Mouse (Mus musculus) MEL (cell line): Measurements from ENCODE around the gene Sox6. TPM values are rescaled to one million over a fixed set of nuclear protein-coding genes. Genes with fewer than 3 reads are reported as not detected.

Source experiments
- DNase-seq: peaks from one replicate; pipeline ENCODE4 v3.0.0; 2011; ENCODE audit warnings: low read depth, low spot score
- H3K27ac ChIP-seq: 2 replicates; pipeline ENCODE4 v1.5.1; 2012; ENCODE audit warnings: low read depth, mild to moderate bottlenecking, control low read depth, low read length, moderate library complexity; ENCODE audit not compliant: control insufficient read depth
- H3K27me3 ChIP-seq, 2 experiments: fragments of 150-350 bp in 1 of 2; sonication (generic) in 1 of 2; 2 replicates each; pipeline ENCODE4 v1.6.1; 2012; ENCODE audit warnings: low read length in 2 of 2, mild to moderate bottlenecking in 2 of 2, improper control_type of control experiment in 1 of 2, moderate library complexity in 1 of 2; ENCODE audit not compliant: insufficient read depth in 2 of 2, control insufficient read depth in 1 of 2
- H3K36me3 ChIP-seq, 2 experiments: 2 replicates each; pipeline ENCODE4 v1.6.1; 2012 to 2014; ENCODE audit warnings: low read length in 2 of 2, improper control_type of control experiment in 1 of 2, inconsistent platforms in 1 of 2, mild to moderate bottlenecking in 1 of 2; ENCODE audit not compliant: insufficient read depth in 2 of 2, control insufficient read depth in 1 of 2
- H3K4me1 ChIP-seq, 2 experiments: fragments of 150-350 bp in 1 of 2; sonication (generic) in 1 of 2; 2 replicates each; pipeline ENCODE4 v1.6.1; 2012; ENCODE audit warnings: low read length in 2 of 2, improper control_type of control experiment in 1 of 2, mild to moderate bottlenecking in 1 of 2; ENCODE audit not compliant: insufficient read depth in 2 of 2, control insufficient read depth in 1 of 2
- H3K4me3 ChIP-seq, 2 experiments: fragments of 150-350 bp in 1 of 2; sonication (generic) in 1 of 2; 2 replicates each; pipeline ENCODE4 v1.5.1; 2012; ENCODE audit warnings: low read depth in 2 of 2, low read length in 2 of 2, mild to moderate bottlenecking in 2 of 2, moderate library complexity in 2 of 2, control low read depth in 1 of 2, improper control_type of control experiment in 1 of 2; ENCODE audit not compliant: control insufficient read depth in 1 of 2, insufficient read depth in 1 of 2
- H3K79me2 ChIP-seq: 2 replicates; pipeline ENCODE4 v1.6.1; 2012; ENCODE audit warnings: mild to moderate bottlenecking, low read length, moderate library complexity; ENCODE audit not compliant: control insufficient read depth, poor library complexity, insufficient read depth
- H3K9ac ChIP-seq: 2 replicates; pipeline ENCODE4 v1.6.1; 2012; ENCODE audit warnings: low read depth, mild to moderate bottlenecking, control low read depth, low read length, moderate library complexity; ENCODE audit not compliant: control insufficient read depth, poor library complexity, severe bottlenecking
- H3K9me3 ChIP-seq: fragments of 150-350 bp; sonication (generic); replicated peaks from 2 replicates; pipeline ENCODE4 v1.6.1; 2012; ENCODE audit warnings: mild to moderate bottlenecking, low read length, improper control_type of control experiment, moderate library complexity; ENCODE audit not compliant: insufficient read depth
- CHD1 ChIP-seq: IDR thresholded peaks from 2 replicates; pipeline ENCODE4 v1.6.1; 2012; ENCODE audit warnings: low read depth, mild to moderate bottlenecking, inconsistent platforms, low read length, improper control_type of control experiment
- CHD2 ChIP-seq: IDR thresholded peaks from 2 replicates; pipeline ENCODE4 v1.6.1; 2011; ENCODE audit warnings: low read length, improper control_type of control experiment
- CTCF ChIP-seq, 3 experiments: IDR thresholded peaks in 2 of 3; conservative IDR thresholded peaks in 1 of 3; 2 replicates each; pipeline ENCODE4 v1.5.1; 2011 to 2012; ENCODE audit warnings: low read length in 3 of 3, low read depth in 2 of 3, mild to moderate bottlenecking in 2 of 3, improper control_type of control experiment in 1 of 3, inconsistent platforms in 1 of 3, mixed read lengths in 1 of 3, moderate library complexity in 1 of 3; ENCODE audit not compliant: control insufficient read depth in 1 of 3, insufficient read depth in 1 of 3, poor library complexity in 1 of 3, severe bottlenecking in 1 of 3
- E2F4 ChIP-seq: IDR thresholded peaks from 2 replicates; pipeline ENCODE4 v1.6.1; 2011; ENCODE audit warnings: low read depth, low read length, improper control_type of control experiment, borderline replicate concordance
- EP300 ChIP-seq, 2 experiments: IDR thresholded peaks; 2 replicates each; pipeline ENCODE4 v1.6.1; 2011; ENCODE audit warnings: improper control_type of control experiment in 2 of 2, low read length in 2 of 2, low read depth in 1 of 2, mild to moderate bottlenecking in 1 of 2
- ETS1 ChIP-seq: IDR thresholded peaks from 2 replicates; pipeline ENCODE4 v1.6.1; 2012; ENCODE audit warnings: low read depth, mild to moderate bottlenecking, inconsistent platforms, low read length, improper control_type of control experiment, moderate library complexity
- GATA1 ChIP-seq: IDR thresholded peaks from 2 replicates; pipeline ENCODE4 v1.6.1; 2011; ENCODE audit warnings: low read depth, low read length, improper control_type of control experiment
- HCFC1 ChIP-seq: IDR thresholded peaks from 2 replicates; pipeline ENCODE4 v1.6.1; 2012; ENCODE audit warnings: low read depth, mild to moderate bottlenecking, inconsistent platforms, low read length, improper control_type of control experiment, moderate library complexity
- KAT2A ChIP-seq: conservative IDR thresholded peaks from 2 replicates; pipeline ENCODE4 v1.6.1; 2012; ENCODE audit warnings: low read depth, low read length, improper control_type of control experiment, inconsistent platforms
- MAX ChIP-seq: IDR thresholded peaks from 2 replicates; pipeline ENCODE4 v1.6.1; 2011; ENCODE audit warnings: low read length, improper control_type of control experiment
- MAZ ChIP-seq: IDR thresholded peaks from 2 replicates; pipeline ENCODE4 v1.6.1; 2012; ENCODE audit warnings: low read depth, mild to moderate bottlenecking, inconsistent platforms, low read length, improper control_type of control experiment
- MXI1 ChIP-seq: IDR thresholded peaks from 2 replicates; pipeline ENCODE4 v1.6.1; 2011; ENCODE audit warnings: mild to moderate bottlenecking, low read depth, low read length, improper control_type of control experiment
- MYB ChIP-seq: IDR thresholded peaks from 2 replicates; pipeline ENCODE4 v1.6.1; 2011; ENCODE audit warnings: mild to moderate bottlenecking, low read depth, low read length, improper control_type of control experiment
- MYC ChIP-seq: IDR thresholded peaks from 2 replicates; pipeline ENCODE4 v1.6.1; 2011; ENCODE audit warnings: low read depth, mild to moderate bottlenecking, low read length, improper control_type of control experiment, moderate library complexity
- NRF1 ChIP-seq: IDR thresholded peaks from 2 replicates; pipeline ENCODE4 v1.6.1; 2014; ENCODE audit warnings: low read depth, mild to moderate bottlenecking, inconsistent platforms, low read length, improper control_type of control experiment, moderate library complexity; ENCODE audit not compliant: poor library complexity, insufficient read depth, severe bottlenecking
- POLR2A ChIP-seq, 2 experiments: IDR thresholded peaks; 2 replicates each; pipeline ENCODE4 v1.6.1; 2011 to 2012; ENCODE audit warnings: low read length in 2 of 2, mild to moderate bottlenecking in 2 of 2, control low read depth in 1 of 2, improper control_type of control experiment in 1 of 2, low read depth in 1 of 2, moderate library complexity in 1 of 2; ENCODE audit not compliant: control insufficient read depth in 1 of 2, insufficient read depth in 1 of 2, poor library complexity in 1 of 2
- POLR2AphosphoS2 ChIP-seq: IDR thresholded peaks from 2 replicates; pipeline ENCODE4 v1.6.1; 2011; ENCODE audit warnings: low read length, improper control_type of control experiment
- POLR2AphosphoS5 ChIP-seq: IDR thresholded peaks from 2 replicates; pipeline ENCODE4 v1.6.1; 2012; ENCODE audit warnings: low read depth, borderline replicate concordance, mild to moderate bottlenecking, inconsistent platforms, low read length, moderate library complexity, mixed read lengths
- RAD21 ChIP-seq: IDR thresholded peaks from 2 replicates; pipeline ENCODE4 v1.6.1; 2011; ENCODE audit warnings: mild to moderate bottlenecking, low read depth, low read length, improper control_type of control experiment
- RCOR1 ChIP-seq: IDR thresholded peaks from 2 replicates; pipeline ENCODE4 v1.6.1; 2012; ENCODE audit warnings: low read depth, mild to moderate bottlenecking, inconsistent platforms, low read length, improper control_type of control experiment
- SMC3 ChIP-seq: IDR thresholded peaks from 2 replicates; pipeline ENCODE4 v1.6.1; 2011; ENCODE audit warnings: low read depth, low read length, improper control_type of control experiment
- TAL1 ChIP-seq: IDR thresholded peaks from 2 replicates; pipeline ENCODE4 v1.6.1; 2012; ENCODE audit warnings: mild to moderate bottlenecking, inconsistent platforms, low read length, moderate library complexity, mixed read lengths
- TCF12 ChIP-seq: IDR thresholded peaks from 2 replicates; pipeline ENCODE4 v1.6.1; 2014; ENCODE audit warnings: low read depth, mild to moderate bottlenecking, inconsistent platforms, low read length, improper control_type of control experiment, moderate library complexity
- USF1 ChIP-seq: IDR thresholded peaks from 2 replicates; pipeline ENCODE4 v1.6.1; 2014; ENCODE audit warnings: low read depth, mild to moderate bottlenecking, inconsistent platforms, low read length, improper control_type of control experiment, moderate library complexity
- ZC3H11A ChIP-seq: IDR thresholded peaks from 2 replicates; pipeline ENCODE4 v1.6.1; 2012; ENCODE audit warnings: low read depth, mild to moderate bottlenecking, inconsistent platforms, low read length, improper control_type of control experiment
- ZKSCAN1 ChIP-seq: IDR thresholded peaks from 2 replicates; pipeline ENCODE4 v1.6.1; 2012; ENCODE audit warnings: low read depth, mild to moderate bottlenecking, inconsistent platforms, low read length, improper control_type of control experiment, moderate library complexity
- ZMIZ1 ChIP-seq: IDR thresholded peaks from 2 replicates; pipeline ENCODE4 v1.6.1; 2012; ENCODE audit warnings: low read depth, mild to moderate bottlenecking, inconsistent platforms, low read length, improper control_type of control experiment, moderate library complexity
- polyA plus RNA-seq, 2 experiments: library from polyadenylated mRNA; stranded (reverse) in 1 of 2; unstranded in 1 of 2; fragments of >175 nt in 1 of 2; fragments of >200 nt in 1 of 2; gene quantifications; 2 replicates each; pipeline versions ENCODE4 v1.2.1 to v1.2.4; 2012; ENCODE audit warnings: low replicate concordance in 2 of 2, low read depth in 1 of 2; ENCODE audit not compliant: insufficient read length in 2 of 2, insufficient read depth in 1 of 2, missing spikeins in 1 of 2
- total RNA-seq: library from RNA; depleted of rRNA; stranded (reverse); fragments of 300-350 nt; gene quantifications from 2 replicates; pipeline ENCODE4 v1.2.3, GENCODE M21; 2012

The Sox6 gene
- total and polyA plus RNA-seq, 3 experiments, result 2.6 to 4.6 TPM; not detected in 1

DNA sequence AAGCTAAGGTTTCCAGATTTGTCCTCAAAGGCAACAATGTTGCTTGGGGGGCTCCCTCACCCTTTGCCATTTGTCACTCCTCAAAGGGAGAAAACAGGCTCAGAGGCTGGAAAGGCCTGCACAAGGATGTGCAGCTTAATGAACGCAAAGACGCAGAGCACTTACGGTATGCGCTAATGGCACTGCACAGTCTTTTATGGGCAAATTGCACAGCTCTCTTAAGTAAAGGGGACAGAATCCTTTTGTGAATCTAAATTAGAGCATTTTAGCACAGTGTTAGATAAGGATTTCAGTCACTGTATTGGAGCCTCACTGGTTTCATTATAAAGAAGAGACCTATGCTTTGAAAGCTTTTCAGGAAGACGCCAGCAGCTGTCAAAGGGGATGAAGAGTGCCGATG, 375.2 kb downstream of the Sox6 start:
- no peaks in the 10 kb centered on the region for H3K79me2 ChIP-seq
- TF ChIP-seq TCF12, result no peak
- TF ChIP-seq ZMIZ1, result no peak
- no peak for TF ChIP-seq MXI1
- TF ChIP-seq POLR2AphosphoS5, result no peak
- no peak for TF ChIP-seq HCFC1
- no peak for TF ChIP-seq NRF1
- H3K4me3 ChIP-seq, result no peak overlapping the region
- no peaks in the 10 kb centered on the region for H3K36me3 ChIP-seq
- peaks cover 0 to 1% of the 10 kb centered on the region in 2 experiments; a peak in 2 of 4 replicates for H3K27me3 ChIP-seq
- no peak for DNase-seq
- no peak overlapping the region for H3K27ac ChIP-seq
- H3K9ac ChIP-seq, result no peak overlapping the region
- no peaks in the 10 kb centered on the region for H3K4me1 ChIP-seq
- H3K9me3 ChIP-seq, result no peaks in the 10 kb centered on the region

DNA sequence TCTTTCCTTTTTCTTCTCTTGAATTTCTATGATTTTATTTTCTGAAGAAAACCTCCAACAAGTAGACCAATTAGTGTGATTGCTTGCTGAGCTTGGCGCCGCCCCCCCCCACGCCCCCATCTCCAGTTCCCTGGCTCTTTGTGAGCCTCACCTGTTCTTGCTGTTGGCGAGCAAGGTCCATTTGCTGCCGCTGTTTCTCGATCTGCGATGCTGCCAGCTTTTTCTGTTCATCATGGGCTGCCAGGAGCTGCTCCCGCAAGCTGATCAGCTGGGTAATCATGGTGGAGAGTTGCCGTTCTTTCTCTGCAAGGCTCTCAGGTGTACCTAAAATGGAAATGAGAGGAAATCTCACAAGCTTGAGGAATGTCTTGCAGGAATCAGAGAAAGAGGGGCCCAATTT, 376.5 kb downstream of the Sox6 start:
- no peak overlapping the region for H3K27ac ChIP-seq
- H3K9me3 ChIP-seq, result no peaks in the 10 kb centered on the region
- H3K36me3 ChIP-seq, result no peaks in the 10 kb centered on the region
- H3K4me3 ChIP-seq, result no peak overlapping the region
- peaks cover 0 to 1% of the 10 kb centered on the region in 2 experiments; a peak in 2 of 4 replicates for H3K27me3 ChIP-seq
- H3K79me2 ChIP-seq, result no peaks in the 10 kb centered on the region
- TF ChIP-seq KAT2A, result no peak
- TF ChIP-seq NRF1, result no peak
- TF ChIP-seq CTCF (IDR thresholded peaks at IDR 0.05 in 2 of 3, conservative IDR thresholded peaks at IDR 0.05 in 1 of 3; ENCODE audit: control insufficient read depth in 1 of 3, insufficient read depth in 1 of 3, low read depth in 2 of 3, low read length in 3 of 3, poor library complexity in 1 of 3, severe bottlenecking in 1 of 3), result no peak
- no peak for TF ChIP-seq USF1
- TF ChIP-seq ZKSCAN1, result no peak
- no peak for TF ChIP-seq POLR2AphosphoS5
- no peak for TF ChIP-seq MXI1
- no peak for TF ChIP-seq POLR2A (IDR thresholded peaks at IDR 0.05; ENCODE audit: control insufficient read depth in 1 of 2, insufficient read depth in 1 of 2, low read depth in 1 of 2, low read length in 2 of 2, poor library complexity in 1 of 2)
- no peak for TF ChIP-seq GATA1
- TF ChIP-seq HCFC1, result no peak
- no peak for TF ChIP-seq CHD1
- no peak for TF ChIP-seq SMC3
- H3K9ac ChIP-seq, result no peak overlapping the region
- H3K4me1 ChIP-seq, result no peaks in the 10 kb centered on the region
- DNase-seq, result no peak

DNA sequence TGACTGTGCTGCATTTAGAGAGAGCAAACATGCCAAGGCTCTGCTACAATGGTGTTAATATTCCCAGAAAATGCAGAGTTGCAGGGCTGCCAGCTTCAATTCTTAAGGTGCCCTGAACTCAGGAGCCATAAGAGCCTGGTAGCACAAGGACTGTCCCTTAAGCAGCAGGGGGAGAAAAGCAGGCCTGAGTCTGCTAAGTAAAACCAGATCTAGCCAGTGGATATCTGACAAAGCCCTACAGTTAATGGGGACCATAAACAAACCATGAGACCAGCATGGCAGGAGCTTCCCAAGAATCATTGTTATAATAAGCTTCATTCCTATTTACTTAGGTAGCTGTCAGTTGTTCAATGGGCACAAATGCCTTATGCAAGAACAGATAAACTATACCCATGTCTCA, 391.9 kb downstream of the Sox6 start:
- DNase-seq, result no peak
- no peaks in the 10 kb centered on the region; a peak in 1 of 4 replicates for H3K27me3 ChIP-seq
- H3K27ac ChIP-seq, result no peak overlapping the region
- H3K9ac ChIP-seq, result no peak overlapping the region
- H3K36me3 ChIP-seq, result no peaks in the 10 kb centered on the region
- H3K9me3 ChIP-seq, result no peaks in the 10 kb centered on the region
- no peaks in the 10 kb centered on the region for H3K79me2 ChIP-seq
- no peak overlapping the region for H3K4me3 ChIP-seq
- no peaks in the 10 kb centered on the region for H3K4me1 ChIP-seq
- TF ChIP-seq MAX, result no peak
- TF ChIP-seq KAT2A, result no peak
- no peak for TF ChIP-seq HCFC1
- TF ChIP-seq EP300 (IDR thresholded peaks at IDR 0.05; ENCODE audit: low read depth in 1 of 2, low read length in 2 of 2), result no peak
- TF ChIP-seq POLR2AphosphoS5, result no peak
- no peak for TF ChIP-seq POLR2AphosphoS2
- no peak for TF ChIP-seq POLR2A (IDR thresholded peaks at IDR 0.05; ENCODE audit: control insufficient read depth in 1 of 2, insufficient read depth in 1 of 2, low read depth in 1 of 2, low read length in 2 of 2, poor library complexity in 1 of 2)
- no peak for TF ChIP-seq TAL1
- no peak for TF ChIP-seq MAZ
- TF ChIP-seq RAD21, result no peak
- no peak for TF ChIP-seq MYB
- no peak for TF ChIP-seq ZC3H11A
- no peak for TF ChIP-seq SMC3
- no peak for TF ChIP-seq E2F4
- no peak for TF ChIP-seq CHD2
- no peak for TF ChIP-seq MXI1
- TF ChIP-seq ETS1, result no peak
- TF ChIP-seq MYC, result no peak
- no peak for TF ChIP-seq RCOR1
